Mouse (Mus musculus) MEL (cell line): ENCODE measurements around the gene Shld2. TPM values are rescaled to one million over a fixed set of nuclear protein-coding genes. Genes with fewer than 3 reads are reported as not detected.

Source experiments
- DNase-seq: peaks from one replicate; pipeline ENCODE4 v3.0.0; 2011; ENCODE audit warnings: low read depth, low spot score
- H3K27ac ChIP-seq: 2 replicates; pipeline ENCODE4 v1.5.1; 2012; ENCODE audit warnings: low read depth, mild to moderate bottlenecking, control low read depth, low read length, moderate library complexity; ENCODE audit not compliant: control insufficient read depth
- H3K27me3 ChIP-seq, 2 experiments: fragments of 150-350 bp in 1 of 2; sonication (generic) in 1 of 2; 2 replicates each; pipeline ENCODE4 v1.6.1; 2012; ENCODE audit warnings: low read length in 2 of 2, mild to moderate bottlenecking in 2 of 2, improper control_type of control experiment in 1 of 2, moderate library complexity in 1 of 2; ENCODE audit not compliant: insufficient read depth in 2 of 2, control insufficient read depth in 1 of 2
- H3K36me3 ChIP-seq, 2 experiments: 2 replicates each; pipeline ENCODE4 v1.6.1; 2012 to 2014; ENCODE audit warnings: low read length in 2 of 2, improper control_type of control experiment in 1 of 2, inconsistent platforms in 1 of 2, mild to moderate bottlenecking in 1 of 2; ENCODE audit not compliant: insufficient read depth in 2 of 2, control insufficient read depth in 1 of 2
- H3K4me1 ChIP-seq, 2 experiments: fragments of 150-350 bp in 1 of 2; sonication (generic) in 1 of 2; 2 replicates each; pipeline ENCODE4 v1.6.1; 2012; ENCODE audit warnings: low read length in 2 of 2, improper control_type of control experiment in 1 of 2, mild to moderate bottlenecking in 1 of 2; ENCODE audit not compliant: insufficient read depth in 2 of 2, control insufficient read depth in 1 of 2
- H3K4me3 ChIP-seq, 2 experiments: fragments of 150-350 bp in 1 of 2; sonication (generic) in 1 of 2; 2 replicates each; pipeline ENCODE4 v1.5.1; 2012; ENCODE audit warnings: low read depth in 2 of 2, low read length in 2 of 2, mild to moderate bottlenecking in 2 of 2, moderate library complexity in 2 of 2, control low read depth in 1 of 2, improper control_type of control experiment in 1 of 2; ENCODE audit not compliant: control insufficient read depth in 1 of 2, insufficient read depth in 1 of 2
- H3K79me2 ChIP-seq: 2 replicates; pipeline ENCODE4 v1.6.1; 2012; ENCODE audit warnings: mild to moderate bottlenecking, low read length, moderate library complexity; ENCODE audit not compliant: control insufficient read depth, poor library complexity, insufficient read depth
- H3K9ac ChIP-seq: 2 replicates; pipeline ENCODE4 v1.6.1; 2012; ENCODE audit warnings: low read depth, mild to moderate bottlenecking, control low read depth, low read length, moderate library complexity; ENCODE audit not compliant: control insufficient read depth, poor library complexity, severe bottlenecking
- H3K9me3 ChIP-seq: fragments of 150-350 bp; sonication (generic); replicated peaks from 2 replicates; pipeline ENCODE4 v1.6.1; 2012; ENCODE audit warnings: mild to moderate bottlenecking, low read length, improper control_type of control experiment, moderate library complexity; ENCODE audit not compliant: insufficient read depth
- CHD1 ChIP-seq: IDR thresholded peaks from 2 replicates; pipeline ENCODE4 v1.6.1; 2012; ENCODE audit warnings: low read depth, mild to moderate bottlenecking, inconsistent platforms, low read length, improper control_type of control experiment
- CHD2 ChIP-seq: IDR thresholded peaks from 2 replicates; pipeline ENCODE4 v1.6.1; 2011; ENCODE audit warnings: low read length, improper control_type of control experiment
- ELF1 ChIP-seq: IDR thresholded peaks from 2 replicates; pipeline ENCODE4 v1.6.1; 2014; ENCODE audit warnings: low read depth, mild to moderate bottlenecking, inconsistent platforms, low read length, improper control_type of control experiment, moderate library complexity
- EP300 ChIP-seq, 2 experiments: IDR thresholded peaks; 2 replicates each; pipeline ENCODE4 v1.6.1; 2011; ENCODE audit warnings: improper control_type of control experiment in 2 of 2, low read length in 2 of 2, low read depth in 1 of 2, mild to moderate bottlenecking in 1 of 2
- ETS1 ChIP-seq: IDR thresholded peaks from 2 replicates; pipeline ENCODE4 v1.6.1; 2012; ENCODE audit warnings: low read depth, mild to moderate bottlenecking, inconsistent platforms, low read length, improper control_type of control experiment, moderate library complexity
- GABPA ChIP-seq: IDR thresholded peaks from 2 replicates; pipeline ENCODE4 v1.6.1; 2012; ENCODE audit warnings: low read depth, mild to moderate bottlenecking, inconsistent platforms, low read length, improper control_type of control experiment, moderate library complexity
- MAX ChIP-seq: IDR thresholded peaks from 2 replicates; pipeline ENCODE4 v1.6.1; 2011; ENCODE audit warnings: low read length, improper control_type of control experiment
- MAZ ChIP-seq: IDR thresholded peaks from 2 replicates; pipeline ENCODE4 v1.6.1; 2012; ENCODE audit warnings: low read depth, mild to moderate bottlenecking, inconsistent platforms, low read length, improper control_type of control experiment
- MXI1 ChIP-seq: IDR thresholded peaks from 2 replicates; pipeline ENCODE4 v1.6.1; 2011; ENCODE audit warnings: mild to moderate bottlenecking, low read depth, low read length, improper control_type of control experiment
- MYC ChIP-seq: IDR thresholded peaks from 2 replicates; pipeline ENCODE4 v1.6.1; 2011; ENCODE audit warnings: low read depth, mild to moderate bottlenecking, low read length, improper control_type of control experiment, moderate library complexity
- NRF1 ChIP-seq: IDR thresholded peaks from 2 replicates; pipeline ENCODE4 v1.6.1; 2014; ENCODE audit warnings: low read depth, mild to moderate bottlenecking, inconsistent platforms, low read length, improper control_type of control experiment, moderate library complexity; ENCODE audit not compliant: poor library complexity, insufficient read depth, severe bottlenecking
- POLR2A ChIP-seq, 2 experiments: IDR thresholded peaks; 2 replicates each; pipeline ENCODE4 v1.6.1; 2011 to 2012; ENCODE audit warnings: low read length in 2 of 2, mild to moderate bottlenecking in 2 of 2, control low read depth in 1 of 2, improper control_type of control experiment in 1 of 2, low read depth in 1 of 2, moderate library complexity in 1 of 2; ENCODE audit not compliant: control insufficient read depth in 1 of 2, insufficient read depth in 1 of 2, poor library complexity in 1 of 2
- RAD21 ChIP-seq: IDR thresholded peaks from 2 replicates; pipeline ENCODE4 v1.6.1; 2011; ENCODE audit warnings: mild to moderate bottlenecking, low read depth, low read length, improper control_type of control experiment
- SIN3A ChIP-seq: IDR thresholded peaks from 2 replicates; pipeline ENCODE4 v1.6.1; 2012; ENCODE audit warnings: low read length, improper control_type of control experiment, inconsistent platforms
- TAL1 ChIP-seq: IDR thresholded peaks from 2 replicates; pipeline ENCODE4 v1.6.1; 2012; ENCODE audit warnings: mild to moderate bottlenecking, inconsistent platforms, low read length, moderate library complexity, mixed read lengths
- TCF12 ChIP-seq: IDR thresholded peaks from 2 replicates; pipeline ENCODE4 v1.6.1; 2014; ENCODE audit warnings: low read depth, mild to moderate bottlenecking, inconsistent platforms, low read length, improper control_type of control experiment, moderate library complexity
- ZC3H11A ChIP-seq: IDR thresholded peaks from 2 replicates; pipeline ENCODE4 v1.6.1; 2012; ENCODE audit warnings: low read depth, mild to moderate bottlenecking, inconsistent platforms, low read length, improper control_type of control experiment
- ZMIZ1 ChIP-seq: IDR thresholded peaks from 2 replicates; pipeline ENCODE4 v1.6.1; 2012; ENCODE audit warnings: low read depth, mild to moderate bottlenecking, inconsistent platforms, low read length, improper control_type of control experiment, moderate library complexity
- ZNF384 ChIP-seq: IDR thresholded peaks from 2 replicates; pipeline ENCODE4 v1.6.1; 2012; ENCODE audit warnings: low read depth, mild to moderate bottlenecking, inconsistent platforms, low read length, improper control_type of control experiment
- polyA plus RNA-seq, 2 experiments: library from polyadenylated mRNA; stranded (reverse) in 1 of 2; unstranded in 1 of 2; fragments of >175 nt in 1 of 2; fragments of >200 nt in 1 of 2; gene quantifications; 2 replicates each; pipeline versions ENCODE4 v1.2.1 to v1.2.4; 2012; ENCODE audit warnings: low replicate concordance in 2 of 2, low read depth in 1 of 2; ENCODE audit not compliant: insufficient read length in 2 of 2, insufficient read depth in 1 of 2, missing spikeins in 1 of 2
- total RNA-seq: library from RNA; depleted of rRNA; stranded (reverse); fragments of 300-350 nt; gene quantifications from 2 replicates; pipeline ENCODE4 v1.2.3, GENCODE M21; 2012

Shld2 gene
- total and polyA plus RNA-seq, 3 experiments, result 7.0 to 7.9 TPM; not detected in 1

DNA sequence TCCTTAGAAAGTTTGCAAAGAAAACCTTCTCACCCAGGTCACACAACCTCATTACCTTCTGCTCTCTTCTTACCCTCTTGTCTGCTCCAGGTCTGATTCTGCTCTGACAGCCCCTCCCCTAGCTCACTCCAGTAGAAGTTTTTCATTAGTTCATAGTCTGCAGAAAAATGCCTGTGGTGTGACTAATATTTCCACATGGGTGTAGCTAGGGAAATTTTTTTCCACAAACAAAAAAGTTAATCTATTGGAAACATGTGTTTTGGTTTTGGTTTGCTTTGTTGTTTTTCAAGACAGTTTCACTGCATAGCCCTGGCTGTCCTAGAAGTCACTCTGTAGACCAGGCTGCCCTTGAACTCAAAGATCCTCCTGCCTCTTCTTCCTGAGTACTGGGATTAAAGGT, 7.8 kb upstream of the Shld2 start:
- TF ChIP-seq NRF1 (no peak), ZC3H11A (no peak), MAZ (no peak), TCF12 (no peak), ZNF384 (no peak), SIN3A (no peak), RAD21 (no peak), ELF1 (no peak), TAL1 (no peak), POLR2A (IDR thresholded peaks at IDR 0.05; ENCODE audit: control insufficient read depth in 1 of 2, insufficient read depth in 1 of 2, low read depth in 1 of 2, low read length in 2 of 2, poor library complexity in 1 of 2) (no peak), MYC (no peak), ZMIZ1 (no peak), EP300 (IDR thresholded peaks at IDR 0.05; ENCODE audit: low read depth in 1 of 2, low read length in 2 of 2) (no peak), ETS1 (no peak), MAX (no peak), MXI1 (no peak), GABPA (no peak), CHD1 (no peak)
- Histone ChIP-seq H3K27ac (no peak overlapping the region), H3K4me1 (peaks cover 7 to 16% of the 10 kb centered on the region in 2 experiments), H3K9ac (no peak overlapping the region), H3K27me3 (no peaks in the 10 kb centered on the region), H3K9me3 (no peaks in the 10 kb centered on the region), H3K4me3 (no peak overlapping the region), H3K79me2 (peaks cover 24% of the 10 kb centered on the region), H3K36me3 (peaks cover 24% of the 10 kb centered on the region in 2 experiments)
- no peak for DNase-seq

DNA sequence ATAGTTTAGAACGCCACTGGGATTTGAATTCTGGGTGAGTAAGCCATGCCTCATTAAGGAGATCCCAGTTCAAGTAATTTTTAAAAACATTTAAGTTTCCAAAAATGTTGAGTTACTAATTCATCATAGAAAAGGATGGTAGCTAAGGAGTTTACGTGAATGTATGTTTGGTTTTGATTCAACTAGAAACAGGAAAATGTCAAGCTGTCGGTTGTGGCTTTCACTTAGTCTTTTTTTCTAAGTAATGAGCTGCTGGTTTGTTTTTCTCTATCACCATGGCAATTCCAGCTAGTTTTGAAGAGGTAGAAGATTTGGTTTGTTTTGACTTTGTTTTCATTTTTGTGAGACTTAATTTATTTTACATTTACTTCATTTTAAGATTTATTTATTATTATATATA, 7.1 kb upstream of the Shld2 start:
- H3K4me3 ChIP-seq, result no peak overlapping the region
- peaks cover 23 to 24% of the 10 kb centered on the region in 2 experiments for H3K36me3 ChIP-seq
- no peaks in the 10 kb centered on the region for H3K9me3 ChIP-seq
- H3K27me3 ChIP-seq, result no peaks in the 10 kb centered on the region
- no peak for DNase-seq
- H3K9ac ChIP-seq, result no peak overlapping the region
- peaks cover 30% of the 10 kb centered on the region for H3K79me2 ChIP-seq
- peaks cover 9 to 19% of the 10 kb centered on the region in 2 experiments for H3K4me1 ChIP-seq
- TF ChIP-seq CHD2 (no peak), GABPA (no peak)
- H3K27ac ChIP-seq, result no peak overlapping the region
